In genomic region chr3:138770650-138771331, GRCm38 (mm10) we compare ENCODE assay signal across 11 mouse cellular contexts. TPM values are rescaled to one million over a fixed set of nuclear protein-coding genes. Genes with fewer than 3 reads are reported as not detected.
DNase-seq lines count a peak whose midpoint lies in the region; ATAC-seq and TF ChIP-seq lines count a peak whose summit lies in the region.
"Had no signal": no experiment of that assay in that cellular context is flagged by ENCODE, and none has a peak within 500 bp of the region (broad histone marks: within the 10 kb centered on the region; RNA-seq: fewer than 3 reads in every experiment).

No protein-coding gene starts in this region.

- TF ChIP-seq CTCF in Patski (IDR thresholded peaks at IDR 0.05) = no peak
- TF ChIP-seq CTCF in kidney, postnatal 0 days (IDR thresholded peaks at IDR 0.05; ENCODE audit: low read depth) = no peak

- POLR2A ChIA-PET in Patski (lab: Charles Lee) = interaction anchor here (1.0 to 1.5 kb wide), 3 partner anchors 9 to 29 kb away, joined by 3 to 4 read pairs (median 3); partner anchors contain the start of gene Tspan5

- no peak overlapping the region for H3K4me3 ChIP-seq in kidney, postnatal 0 days (replicated peaks; ENCODE audit: low read depth, low read length)
- H3K4me3 ChIP-seq: embryonic facial prominence, embryonic 12.5 days had no signal

- H3K4me1 ChIP-seq in kidney, postnatal 0 days (replicated peaks; ENCODE audit: insufficient read depth, low read length) = no peaks in the 10 kb centered on the region; the same call in 1 of the 2 replicates

- no peak overlapping the region for H3K27ac ChIP-seq in kidney, postnatal 0 days
- H3K27ac ChIP-seq: embryonic facial prominence, embryonic 12.5 days had no signal

- CTCF ChIA-PET in Patski (lab: Charles Lee) = interaction anchor here (1.0 to 2.2 kb wide), 5 partner anchors 9 to 108 kb away, joined by 3 to 8 read pairs (median 4); no protein-coding TSS in a partner anchor

- no peak overlapping the region for H3K4me2 ChIP-seq in kidney, postnatal 0 days (ENCODE audit: low read length)
- H3K4me2 ChIP-seq: embryonic facial prominence, embryonic 12.5 days had no signal

- H3K9ac ChIP-seq in kidney, postnatal 0 days (ENCODE audit: low read depth, low read length) = no peak overlapping the region
- H3K9ac ChIP-seq: embryonic facial prominence, embryonic 12.5 days; liver, postnatal 0 days had no signal

- H3K9me3 ChIP-seq in kidney, postnatal 0 days (replicated peaks; ENCODE audit: low read length) = no peaks in the 10 kb centered on the region
- H3K9me3 ChIP-seq: embryonic facial prominence, embryonic 12.5 days had no signal

- intact Hi-C loops in left cerebral cortex, postnatal 14 days (cut with DNase I) = no loop called here
- intact Hi-C loops in left cerebral cortex, postnatal 4 days (cut with DNase I) = no loop called here

- no peaks in the 10 kb centered on the region for H3K36me3 ChIP-seq in kidney, postnatal 0 days (ENCODE audit: insufficient read depth, low read length)
- H3K36me3 ChIP-seq: embryonic facial prominence, embryonic 12.5 days had no signal

- peak; percentile 81 for ATAC-seq in Patski
- ATAC-seq in kidney, postnatal 0 days (replicated peaks; ENCODE audit: low FRiP score, low read depth) = 0 out of 2 replicates have a peak, but pooled peaks have one; percentile 18
- ATAC-seq: liver, postnatal 0 days had no signal

- whole genome bisulfite sequencing in kidney, postnatal 0 days = 76% methylated on average over 10 of the region's 10 CpGs

- no peaks in the 10 kb centered on the region for H3K27me3 ChIP-seq in Patski
- H3K27me3 ChIP-seq in kidney, postnatal 0 days (ENCODE audit: insufficient read depth, low read length) = no peaks in the 10 kb centered on the region
- H3K27me3 ChIP-seq: embryonic facial prominence, embryonic 12.5 days had no signal

- DNase-seq in heart, adult 11 months = peak; percentile 74
- DNase-seq in heart, adult 9 months (ENCODE audit: low spot score in 2 of 2) = no peak
- DNase-seq in left cerebral cortex, postnatal 14 days (ENCODE audit: low spot score in 2 of 2) = peak; percentile 63 to 89
- no peak for DNase-seq in left cerebral cortex, postnatal 4 days
- DNase-seq in Patski (ENCODE audit: low read depth, low spot score) = peak; percentile 92
- no peak for DNase-seq in kidney, postnatal 0 days (ENCODE audit: low spot score)
- no peak for DNase-seq in thymus, postnatal 4 days
- no peak for DNase-seq in spleen, postnatal 14 days (ENCODE audit: low spot score in 2 of 2)
- DNase-seq: gastrocnemius, postnatal 10 days; liver, postnatal 0 days had no signal

- in situ Hi-C loops in Patski (cut with MboI; ENCODE audit: low pct_unique_long_range_greater_than_20kb) = no loop called here

RNA-seq across cellular contexts. Expression of gene Tspan5, which starts 28.8 kb away (rescaled TPM):
- 100 to 1,000 TPM; 215 to 238 TPM for total RNA-seq in left cerebral cortex, postnatal 14 days (2021)
- total RNA-seq in left cerebral cortex, postnatal 4 days (2021) = 100 to 1,000 TPM; 191 to 200 TPM
- polyA plus RNA-seq in Patski (2021) = 62.0 TPM
- 19.0 and 19.4 TPM in 2 replicates for polyA plus RNA-seq in kidney, postnatal 0 days (2015; fragmentation: Nextera tagmentation; extraction: Ambion mirVana)

Comparison
In these comparisons a context has a peak if more than half of its experiments do, and no peak if none do; other contexts are left out.
1. DNase-seq: peak in heart, adult 11 months (single experiment), left cerebral cortex, postnatal 14 days (2 of 2) and Patski (single experiment); none in heart, adult 9 months (0 of 2), left cerebral cortex, postnatal 4 days (single experiment), kidney, postnatal 0 days (single experiment), thymus, postnatal 4 days (single experiment) and spleen, postnatal 14 days (0 of 2).